ENCODE assay signal across 12 mouse cellular contexts in the genomic region with DNA sequence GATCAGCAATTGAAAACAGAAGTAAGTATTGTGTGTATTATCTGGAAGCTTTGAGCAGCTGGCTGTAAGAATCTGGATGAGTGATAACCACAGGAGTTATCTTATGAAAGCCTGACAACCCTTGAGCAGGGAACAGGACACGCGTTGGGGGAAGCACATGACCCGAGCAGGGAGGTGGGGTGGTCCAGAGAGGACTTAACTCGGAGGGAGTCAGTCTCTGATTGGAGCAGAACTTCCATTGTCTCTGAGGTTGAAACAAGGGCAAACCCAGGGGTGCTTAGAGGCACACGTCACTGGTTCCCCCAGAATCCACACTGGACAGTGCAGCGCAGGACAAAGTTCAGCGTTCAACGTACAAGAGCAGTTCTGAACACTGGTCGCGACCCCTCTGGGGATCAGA. TPM values are rescaled to one million over a fixed set of nuclear protein-coding genes. Genes with fewer than 3 reads are reported as not detected.
DNase-seq lines count a peak whose midpoint lies in the region; ATAC-seq and TF ChIP-seq lines count a peak whose summit lies in the region.
"Had no signal": no experiment of that assay in that cellular context is flagged by ENCODE, and none has a peak within 500 bp of the region (broad histone marks: within the 10 kb centered on the region; RNA-seq: fewer than 3 reads in every experiment).

No protein-coding gene starts in this region.

- no peaks in the 10 kb centered on the region for H3K79me2 ChIP-seq in heart, adult 2 months (replicated peaks; ENCODE audit: control insufficient read depth, insufficient read depth, low read length)

- peaks cover 15% of the 10 kb centered on the region for H3K4me1 ChIP-seq in heart, embryonic 15.5 days (replicated peaks)
- peaks cover 1% of the 10 kb centered on the region; the same call in 1 of the 2 replicates for H3K4me1 ChIP-seq in heart, adult 2 months (ENCODE audit: control insufficient read depth, insufficient read depth, low read length)
- H3K4me1 ChIP-seq in embryonic facial prominence, embryonic 14.5 days (ENCODE audit: control insufficient read depth, insufficient read depth, low read length): peaks cover 16% of the 10 kb centered on the region
- H3K4me1 ChIP-seq in hindbrain, postnatal 0 days (ENCODE audit: insufficient read depth, low read length): 0 out of 2 replicates have a peak, but pooled peaks cover 10% of the 10 kb centered on the region
- no peaks in the 10 kb centered on the region for H3K4me1 ChIP-seq in midbrain, postnatal 0 days (ENCODE audit: insufficient read depth, low read length)
- H3K4me1 ChIP-seq in kidney, embryonic 15.5 days: 0 out of 2 replicates have a peak, but pooled peaks cover 2% of the 10 kb centered on the region

- no peak overlapping the region for H3K4me3 ChIP-seq in heart, embryonic 15.5 days
- no peak overlapping the region for H3K4me3 ChIP-seq in heart, adult 2 months
- H3K4me3 ChIP-seq in embryonic facial prominence, embryonic 14.5 days (ENCODE audit: low read depth, low read length): no peak overlapping the region
- H3K4me3 ChIP-seq in hindbrain, postnatal 0 days (ENCODE audit: low read length): no peak overlapping the region
- no peak overlapping the region for H3K4me3 ChIP-seq in midbrain, postnatal 0 days (ENCODE audit: low read depth, low read length)
- no peak overlapping the region for H3K4me3 ChIP-seq in kidney, embryonic 15.5 days (replicated peaks)
- H3K4me3 ChIP-seq in left cerebral cortex, adult 2 months: no peak overlapping the region

- H3K9ac ChIP-seq in heart, embryonic 15.5 days: no peak overlapping the region
- no peak overlapping the region for H3K9ac ChIP-seq in heart, adult 2 months (ENCODE audit: low read depth, low read length)
- no peak overlapping the region for H3K9ac ChIP-seq in embryonic facial prominence, embryonic 14.5 days (ENCODE audit: low read depth, low read length)
- H3K9ac ChIP-seq in hindbrain, postnatal 0 days (replicated peaks; ENCODE audit: low read length): no peak overlapping the region
- H3K9ac ChIP-seq in midbrain, postnatal 0 days (replicated peaks; ENCODE audit: low read length, poor library complexity, severe bottlenecking): no peak overlapping the region
- H3K9ac ChIP-seq in kidney, embryonic 15.5 days: no peak overlapping the region

- no peak for TF ChIP-seq CTCF in heart, adult 2 months (IDR thresholded peaks at IDR 0.05)
- TF ChIP-seq CTCF in hindbrain, postnatal 0 days (IDR thresholded peaks at IDR 0.05; ENCODE audit: low read depth): no peak
- TF ChIP-seq CTCF in midbrain, postnatal 0 days (IDR thresholded peaks at IDR 0.05): no peak
- no peak for TF ChIP-seq CTCF in left cerebral cortex, adult 2 months (IDR thresholded peaks at IDR 0.05)

- H3K36me3 ChIP-seq in heart, embryonic 15.5 days: no peaks in the 10 kb centered on the region
- H3K36me3 ChIP-seq in heart, adult 2 months (ENCODE audit: control insufficient read depth, insufficient read depth, low read length): no peaks in the 10 kb centered on the region
- H3K36me3 ChIP-seq in embryonic facial prominence, embryonic 14.5 days (ENCODE audit: control insufficient read depth, insufficient read depth, low read length): no peaks in the 10 kb centered on the region
- no peaks in the 10 kb centered on the region for H3K36me3 ChIP-seq in hindbrain, postnatal 0 days (ENCODE audit: insufficient read depth, low read length)
- H3K36me3 ChIP-seq in midbrain, postnatal 0 days (ENCODE audit: insufficient read depth, low read length): no peaks in the 10 kb centered on the region
- H3K36me3 ChIP-seq in kidney, embryonic 15.5 days: no peaks in the 10 kb centered on the region

- H3K27ac ChIP-seq in heart, embryonic 15.5 days: peak overlapping the region; percentile 39
- H3K27ac ChIP-seq in heart, adult 2 months: no peak overlapping the region
- H3K27ac ChIP-seq in embryonic facial prominence, embryonic 14.5 days (replicated peaks; ENCODE audit: low read depth, low read length): peak overlapping the region; percentile 17
- H3K27ac ChIP-seq in hindbrain, postnatal 0 days: no peak overlapping the region; the same call in 1 of the 2 replicates
- H3K27ac ChIP-seq in midbrain, postnatal 0 days (ENCODE audit: low read depth, low read length): peak overlapping the region; percentile 21; the same call in 1 of the 2 replicates
- no peak overlapping the region for H3K27ac ChIP-seq in kidney, embryonic 15.5 days
- no peak overlapping the region for H3K27ac ChIP-seq in left cerebral cortex, adult 2 months

- TF ChIP-seq POLR2A in heart, adult 2 months (IDR thresholded peaks at IDR 0.05; ENCODE audit: insufficient read depth, low read depth, low read length): no peak

- ATAC-seq in heart, embryonic 15.5 days (replicated peaks; ENCODE audit: insufficient number of reproducible peaks, insufficient read depth, low FRiP score, low read depth): 0 out of 2 replicates have a peak, but pooled peaks have one; percentile 45
- peak; percentile 82; the same call in 1 of the 2 replicates for ATAC-seq in embryonic facial prominence, embryonic 14.5 days (ENCODE audit: low read depth)
- peak; percentile 78 for ATAC-seq in hindbrain, postnatal 0 days
- peak; percentile 57 for ATAC-seq in midbrain, postnatal 0 days (ENCODE audit: low FRiP score)
- no peak; the same call in 1 of the 2 replicates for ATAC-seq in kidney, embryonic 15.5 days (replicated peaks; ENCODE audit: low FRiP score)

- DNase-seq in heart, adult 2 months: no peak
- peak; percentile 70 for DNase-seq in embryonic facial prominence, embryonic 14.5 days (ENCODE audit: low spot score)
- peak; percentile 38 for DNase-seq in hindbrain, postnatal 0 days (ENCODE audit: low spot score)
- no peak for DNase-seq in midbrain, postnatal 0 days (ENCODE audit: low spot score)
- DNase-seq in left cerebral cortex, adult 2 months (ENCODE audit: extremely low spot score in 1 of 2, low spot score in 2 of 2): no peak
- DNase-seq in kidney, adult 18-20 months: no peak
- DNase-seq: cerebellum, adult 11 months; kidney, postnatal 14 days; lung, adult 2 months had no signal

- intact Hi-C loops in heart, adult 2 months (cut with DNase I): no loop called here
- intact Hi-C loops in left cerebral cortex, adult 2 months (cut with DNase I): no loop called here

- H3K9me3 ChIP-seq in heart, embryonic 15.5 days (replicated peaks): no peaks in the 10 kb centered on the region
- no peaks in the 10 kb centered on the region for H3K9me3 ChIP-seq in embryonic facial prominence, embryonic 14.5 days (ENCODE audit: control insufficient read depth, low read length)
- H3K9me3 ChIP-seq in hindbrain, postnatal 0 days (ENCODE audit: low read length): no peaks in the 10 kb centered on the region
- no peaks in the 10 kb centered on the region for H3K9me3 ChIP-seq in midbrain, postnatal 0 days (ENCODE audit: low read length)
- no peaks in the 10 kb centered on the region for H3K9me3 ChIP-seq in kidney, embryonic 15.5 days (replicated peaks)

- H3K27me3 ChIP-seq in heart, embryonic 15.5 days: no peaks in the 10 kb centered on the region
- H3K27me3 ChIP-seq in heart, adult 2 months (ENCODE audit: control insufficient read depth, insufficient read depth, low read length): no peaks in the 10 kb centered on the region
- no peaks in the 10 kb centered on the region for H3K27me3 ChIP-seq in embryonic facial prominence, embryonic 14.5 days (replicated peaks; ENCODE audit: control insufficient read depth, insufficient read depth, low read length)
- no peaks in the 10 kb centered on the region for H3K27me3 ChIP-seq in hindbrain, postnatal 0 days (ENCODE audit: insufficient read depth, low read length)
- H3K27me3 ChIP-seq in midbrain, postnatal 0 days (ENCODE audit: insufficient read depth, low read length): no peaks in the 10 kb centered on the region
- H3K27me3 ChIP-seq in kidney, embryonic 15.5 days: no peaks in the 10 kb centered on the region

- peak overlapping the region; percentile 24 for H3K4me2 ChIP-seq in heart, embryonic 15.5 days
- H3K4me2 ChIP-seq in embryonic facial prominence, embryonic 14.5 days (ENCODE audit: low read depth, low read length): no peak overlapping the region; the same call in 1 of the 2 replicates
- no peak overlapping the region for H3K4me2 ChIP-seq in hindbrain, postnatal 0 days (ENCODE audit: low read depth, low read length)
- H3K4me2 ChIP-seq in midbrain, postnatal 0 days (ENCODE audit: low read depth, low read length, poor library complexity, severe bottlenecking): no peak overlapping the region
- no peak overlapping the region for H3K4me2 ChIP-seq in kidney, embryonic 15.5 days

- TF ChIP-seq EP300 in heart, adult 2 months (IDR thresholded peaks at IDR 0.05; ENCODE audit: insufficient read depth, low read depth, low read length): no peak

- WGBS in heart, embryonic 15.5 days: 42% methylated on average over 10 of the region's 10 CpGs
- 55% methylated on average over 10 of the region's 10 CpGs for WGBS in heart, adult 2 months
- WGBS in embryonic facial prominence, embryonic 14.5 days: 52% methylated on average over 10 of the region's 10 CpGs
- 34% methylated on average over 10 of the region's 10 CpGs for WGBS in hindbrain, postnatal 0 days
- 29% methylated on average over 10 of the region's 10 CpGs for WGBS in midbrain, postnatal 0 days
- 62% methylated on average over 10 of the region's 10 CpGs for WGBS in kidney, embryonic 15.5 days

RNA-seq across cellular contexts. Expression of gene Gm3646, which starts 34.1 kb away (rescaled TPM):
- polyA plus RNA-seq in heart, embryonic 15.5 days (2015; fragmentation: Nextera tagmentation; extraction: Ambion mirVana): 3.5 and 3.6 TPM in 2 replicates
- 1 to 10 TPM; 9.1 to 9.2 TPM for total RNA-seq in heart, adult 2 months (2021)
- 1.9 and 4.7 TPM in 2 replicates for polyA plus RNA-seq in heart, adult 2 months (2012; rRNA removed)
- 0.61 TPM in 1 of 2 replicates, not detected in the other for polyA plus RNA-seq in embryonic facial prominence, embryonic 14.5 days (2014; fragmentation: Nextera tagmentation; extraction: Ambion mirVana)
- total RNA-seq in hindbrain, postnatal 0 days (2014; rRNA removed): not detected in 2 replicates
- polyA plus RNA-seq in hindbrain, postnatal 0 days (2015; fragmentation: Nextera tagmentation; extraction: Ambion mirVana): not detected in 2 replicates
- total RNA-seq in midbrain, postnatal 0 days (2014; rRNA removed): not detected in 2 replicates
- polyA plus RNA-seq in midbrain, postnatal 0 days (2015; fragmentation: Nextera tagmentation; extraction: Ambion mirVana): not detected in 2 replicates
- not detected in 2 replicates for polyA plus RNA-seq in kidney, embryonic 15.5 days (2015; fragmentation: Nextera tagmentation; extraction: Ambion mirVana)
- total RNA-seq in left cerebral cortex, adult 2 months (2021): not detected
- total RNA-seq: gastrocnemius, adult 18-20 months had no signal
- polyA plus RNA-seq: lung, adult 2 months had no signal

Comparison
In these comparisons a context has a peak if more than half of its experiments do, and no peak if none do; other contexts are left out.
1. H3K27ac ChIP-seq: peak in heart, embryonic 15.5 days (single experiment), embryonic facial prominence, embryonic 14.5 days (single experiment) and midbrain, postnatal 0 days (single experiment); none in heart, adult 2 months (single experiment), hindbrain, postnatal 0 days (single experiment), kidney, embryonic 15.5 days (single experiment) and left cerebral cortex, adult 2 months (single experiment).
2. DNase-seq: peak in embryonic facial prominence, embryonic 14.5 days (single experiment) and hindbrain, postnatal 0 days (single experiment); none in heart, adult 2 months (0 of 2), midbrain, postnatal 0 days (single experiment), left cerebral cortex, adult 2 months (0 of 2) and kidney, adult 18-20 months (single experiment).